Mouse (Mus musculus) embryonic facial prominence, embryonic 11.5 days (tissue): ENCODE data around the gene Rims4. TPM values are rescaled to one million over a fixed set of nuclear protein-coding genes. Genes with fewer than 3 reads are reported as not detected.

Source experiments
- ATAC-seq: fragments of 200-750 bp; cut with Nextera tagmentation; replicated peaks from 2 replicates; pipeline ENCODE4 v1.8.0; 2017; ENCODE audit warnings: low read depth; ENCODE audit not compliant: insufficient number of reproducible peaks, low FRiP score, low TSS enrichment
- DNase-seq: peaks from one replicate; pipeline ENCODE4 v3.0.0-alpha.2; 2015; ENCODE audit warnings: low spot score
- H3K27ac ChIP-seq: fragments of 300-500 bp; sonication (generic); replicated peaks from 2 replicates; pipeline ENCODE4 v1.5.1; 2014; ENCODE audit warnings: mild to moderate bottlenecking, low read depth, low read length, control low read depth
- H3K27me3 ChIP-seq: fragments of 300-500 bp; sonication (generic); 2 replicates; pipeline ENCODE4 v1.6.1; 2014; ENCODE audit warnings: mild to moderate bottlenecking, low read length, moderate library complexity, mixed read lengths; ENCODE audit not compliant: control insufficient read depth, insufficient read depth
- H3K36me3 ChIP-seq: fragments of 300-500 bp; sonication (generic); replicated peaks from 2 replicates; pipeline ENCODE4 v1.6.1; 2014; ENCODE audit warnings: low read depth, mild to moderate bottlenecking, low read length, moderate library complexity, mixed read lengths; ENCODE audit not compliant: control insufficient read depth, insufficient read depth
- H3K4me1 ChIP-seq: fragments of 300-500 bp; sonication (generic); 2 replicates; pipeline ENCODE4 v1.6.1; 2014; ENCODE audit warnings: low read length, mixed read lengths; ENCODE audit not compliant: control insufficient read depth, insufficient read depth
- H3K4me2 ChIP-seq: fragments of 300-500 bp; sonication (generic); 2 replicates; pipeline ENCODE4 v1.6.1; 2014; ENCODE audit warnings: low read depth, mild to moderate bottlenecking, control low read depth, low read length, moderate library complexity
- H3K4me3 ChIP-seq: fragments of 300-500 bp; sonication (generic); 2 replicates; pipeline ENCODE4 v1.5.1; 2014; ENCODE audit warnings: low read depth, low read length, control low read depth
- H3K9ac ChIP-seq: fragments of 300-500 bp; sonication (generic); replicated peaks from 2 replicates; pipeline ENCODE4 v1.6.1; 2014; ENCODE audit warnings: mild to moderate bottlenecking, control low read depth, low read length
- H3K9me3 ChIP-seq: fragments of 300-500 bp; sonication (generic); replicated peaks from 2 replicates; pipeline ENCODE4 v1.6.1; 2016; ENCODE audit warnings: mild to moderate bottlenecking, low read length, inconsistent platforms, mixed read lengths; ENCODE audit not compliant: control insufficient read depth
- WGBS: fragments of 180-500 bp; shearing (Covaris S2); extraction: QIAGEN DNeasy Blood & Tissue Kit; methylation state at CpG from one replicate; pipeline ENCODE4 v1.1.7; 2014; 5-methylcytosine and 5-hydroxymethylcytosine counted together
- polyA plus RNA-seq: library from polyadenylated mRNA; unstranded; fragments of >200 nt; fragmentation: Nextera tagmentation; extraction: Ambion mirVana; gene quantifications from 2 replicates; pipeline ENCODE4 v1.2.1, GENCODE M21; 2014

Rims4 gene
- polyA plus RNA-seq, 1 experiment from 2014 or later = 0.25 TPM

GRCm38 (mm10) chr2:163904323-163904722 lies 14.2 kb downstream of the Rims4 start:
- H3K4me2 ChIP-seq = no peak overlapping the region
- H3K9me3 ChIP-seq = no peaks in the 10 kb centered on the region
- no peaks in the 10 kb centered on the region for H3K36me3 ChIP-seq
- H3K27ac ChIP-seq = no peak overlapping the region
- no peaks in the 10 kb centered on the region for H3K4me1 ChIP-seq
- H3K27me3 ChIP-seq = no peaks in the 10 kb centered on the region
- 82% methylated on average over 4 of the region's 4 CpGs for WGBS
- no peak for DNase-seq
- ATAC-seq = no peak
- no peak overlapping the region for H3K9ac ChIP-seq
- no peak overlapping the region for H3K4me3 ChIP-seq

- H3K27ac ChIP-seq = no peak overlapping the region
- no peak overlapping the region for H3K9ac ChIP-seq
- DNase-seq = no peak
- ATAC-seq = no peak
- H3K4me2 ChIP-seq = no peak overlapping the region
- no peaks in the 10 kb centered on the region for H3K4me1 ChIP-seq
- 55% methylated on average over 11 of the region's 11 CpGs for WGBS
- no peak overlapping the region for H3K4me3 ChIP-seq
- H3K27me3 ChIP-seq = no peaks in the 10 kb centered on the region
- H3K36me3 ChIP-seq = no peaks in the 10 kb centered on the region
- H3K9me3 ChIP-seq = no peaks in the 10 kb centered on the region
These were observed 15.0 kb downstream of the Rims4 start for GRCm38 (mm10) chr2:163903461-163903860.

GRCm38 (mm10) chr2:163902448-163902847 lies 16.0 kb downstream of the Rims4 start:
- WGBS = 78% methylated on average over 4 of the region's 4 CpGs
- H3K27ac ChIP-seq = no peak overlapping the region

GRCm38 (mm10) chr2:163901043-163901442 lies 17.4 kb downstream of the Rims4 start:
- DNase-seq (no peak), ATAC-seq (no peak)
- H3K36me3 ChIP-seq = no peaks in the 10 kb centered on the region
- H3K4me3 ChIP-seq = no peak overlapping the region
- H3K4me1 ChIP-seq = no peaks in the 10 kb centered on the region
- H3K27me3 ChIP-seq = no peaks in the 10 kb centered on the region
- H3K9ac ChIP-seq = no peak overlapping the region
- no peaks in the 10 kb centered on the region for H3K9me3 ChIP-seq
- 79% methylated on average over 7 of the region's 7 CpGs for WGBS
- no peak overlapping the region for H3K4me2 ChIP-seq
- no peak overlapping the region for H3K27ac ChIP-seq

More at GRCm38 (mm10) chr2:163902448-163902847, 16.0 kb downstream of the Rims4 start:
- no peak for DNase-seq
- H3K9me3 ChIP-seq = no peaks in the 10 kb centered on the region
- no peak overlapping the region for H3K4me2 ChIP-seq
- no peaks in the 10 kb centered on the region for H3K4me1 ChIP-seq
- H3K4me3 ChIP-seq = no peak overlapping the region
- H3K27me3 ChIP-seq = no peaks in the 10 kb centered on the region
- no peaks in the 10 kb centered on the region for H3K36me3 ChIP-seq
- no peak for ATAC-seq
- no peak overlapping the region for H3K9ac ChIP-seq

- H3K4me3 ChIP-seq = no peak overlapping the region
- no peaks in the 10 kb centered on the region for H3K27me3 ChIP-seq
- no peak overlapping the region for H3K9ac ChIP-seq
- 56% methylated on average over 14 of the region's 14 CpGs for WGBS
- DNase-seq (no peak), ATAC-seq (no peak)
- no peak overlapping the region for H3K27ac ChIP-seq
- no peaks in the 10 kb centered on the region for H3K9me3 ChIP-seq
- no peaks in the 10 kb centered on the region for H3K4me1 ChIP-seq
- H3K36me3 ChIP-seq = no peaks in the 10 kb centered on the region
- H3K4me2 ChIP-seq = no peak overlapping the region
These were observed 18.5 kb downstream of the Rims4 start for GRCm38 (mm10) chr2:163899910-163900411.

GRCm38 (mm10) chr2:163897988-163898535 lies 20.4 kb downstream of the Rims4 start:
- H3K27ac ChIP-seq = no peak overlapping the region
- 59% methylated on average over 7 of the region's 7 CpGs for WGBS
- ATAC-seq (no peak), DNase-seq (no peak)
- no peak overlapping the region for H3K4me3 ChIP-seq
- no peaks in the 10 kb centered on the region for H3K36me3 ChIP-seq
- no peaks in the 10 kb centered on the region for H3K9me3 ChIP-seq
- no peaks in the 10 kb centered on the region for H3K27me3 ChIP-seq
- no peak overlapping the region for H3K4me2 ChIP-seq
- no peaks in the 10 kb centered on the region for H3K4me1 ChIP-seq
- no peak overlapping the region for H3K9ac ChIP-seq

GRCm38 (mm10) chr2:163897026-163897425 lies 21.5 kb downstream of the Rims4 start:
- ATAC-seq (no peak), DNase-seq (no peak)
- WGBS = 95% methylated on average over 7 of the region's 7 CpGs
- H3K9me3 ChIP-seq = no peaks in the 10 kb centered on the region
- no peak overlapping the region for H3K9ac ChIP-seq
- no peak overlapping the region for H3K4me3 ChIP-seq
- H3K36me3 ChIP-seq = no peaks in the 10 kb centered on the region
- no peaks in the 10 kb centered on the region for H3K27me3 ChIP-seq
- H3K4me2 ChIP-seq = no peak overlapping the region
- no peaks in the 10 kb centered on the region for H3K4me1 ChIP-seq
- no peak overlapping the region for H3K27ac ChIP-seq

- ATAC-seq = no peak
- Histone ChIP-seq H3K4me3 (no peak overlapping the region), H3K4me2 (no peak overlapping the region), H3K4me1 (no peaks in the 10 kb centered on the region), H3K36me3 (no peaks in the 10 kb centered on the region), H3K9ac (no peak overlapping the region), H3K27me3 (no peaks in the 10 kb centered on the region), H3K9me3 (no peaks in the 10 kb centered on the region), H3K27ac (no peak overlapping the region)
- WGBS = 72% methylated on average over 2 of the region's 2 CpGs
- no peak for DNase-seq
These were observed 23.3 kb downstream of the Rims4 start for GRCm38 (mm10) chr2:163895156-163895555.
